Mouse (Mus musculus) forebrain, embryonic 10.5 days (tissue): ENCODE measurements at regions not wholly inside any gene's neighbourhood (a gene's known extent, or its start where the extent isn't known, plus 50 kb on each side); places are given as distances from the start of the nearest gene placed in this dataset.

Source experiments
- DNase-seq: peaks from one replicate; pipeline ENCODE4 v3.0.0-alpha.2; 2017; ENCODE audit warnings: low spot score; ENCODE audit errors: extremely low spot score
- H3K27ac ChIP-seq: fragments of 300-500 bp; sonication (generic); 2 replicates; pipeline ENCODE4 v1.5.1; 2016; ENCODE audit warnings: mild to moderate bottlenecking
- H3K27me3 ChIP-seq: fragments of 300-500 bp; sonication (generic); 2 replicates; pipeline ENCODE4 v1.6.1; 2016; ENCODE audit warnings: mild to moderate bottlenecking; ENCODE audit not compliant: poor library complexity, severe bottlenecking
- H3K36me3 ChIP-seq: fragments of 300-500 bp; sonication (generic); replicated peaks from 2 replicates; pipeline ENCODE4 v1.6.1; 2016; ENCODE audit warnings: mild to moderate bottlenecking, moderate library complexity
- H3K4me1 ChIP-seq: fragments of 300-500 bp; sonication (generic); 2 replicates; pipeline ENCODE4 v1.6.1; 2016
- H3K4me3 ChIP-seq: fragments of 300-500 bp; sonication (generic); 2 replicates; pipeline ENCODE4 v1.5.1; 2016; ENCODE audit warnings: mild to moderate bottlenecking, moderate library complexity
- H3K9me3 ChIP-seq: fragments of 300-500 bp; sonication (generic); 2 replicates; pipeline ENCODE4 v1.6.1; 2016; ENCODE audit warnings: mild to moderate bottlenecking, moderate library complexity
- WGBS: fragments of 180-500 bp; shearing (Covaris S2); methylation state at CpG from one replicate; pipeline ENCODE4 v1.1.7; 2016; 5-methylcytosine and 5-hydroxymethylcytosine counted together

DNA sequence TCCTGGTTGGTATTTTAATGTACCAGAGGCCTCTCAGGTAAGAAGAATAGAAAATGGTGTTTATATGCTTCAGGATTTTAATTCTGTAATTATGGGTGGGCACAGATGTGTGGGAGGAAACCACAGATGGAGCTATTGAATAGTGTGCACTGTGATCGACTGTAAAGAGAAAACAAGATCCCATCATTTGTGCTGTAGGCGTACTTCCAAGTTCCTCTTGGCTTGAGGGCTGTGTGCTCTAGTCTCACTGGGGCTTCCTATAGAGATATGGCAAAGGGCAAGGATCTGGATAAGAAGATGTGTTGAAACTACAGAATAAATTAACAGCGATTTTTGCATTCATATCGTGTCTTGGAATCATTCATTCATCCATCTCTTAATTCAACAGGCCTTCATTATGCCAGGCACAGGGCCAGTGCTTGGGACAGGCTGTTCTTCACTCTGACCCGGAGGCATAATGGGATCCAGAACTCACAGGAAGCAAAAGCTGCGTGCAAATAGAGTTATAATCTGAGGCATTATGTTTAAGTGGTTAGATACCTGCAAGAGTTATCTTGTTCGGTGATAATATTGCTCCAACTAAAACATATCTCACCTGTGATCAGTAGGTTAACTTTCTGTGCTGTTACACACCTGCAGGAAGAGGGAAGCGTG, 336.7 kb downstream of the Hs3st3b1 start:
- H3K9me3 ChIP-seq: no peaks in the 10 kb centered on the region
- H3K4me3 ChIP-seq: no peak overlapping the region
- H3K36me3 ChIP-seq: no peaks in the 10 kb centered on the region
- H3K4me1 ChIP-seq: no peaks in the 10 kb centered on the region
- H3K27me3 ChIP-seq: no peaks in the 10 kb centered on the region
- DNase-seq: no peak
- H3K27ac ChIP-seq: no peak overlapping the region
- 89% methylated on average over 8 of the region's 8 CpGs for WGBS

DNA sequence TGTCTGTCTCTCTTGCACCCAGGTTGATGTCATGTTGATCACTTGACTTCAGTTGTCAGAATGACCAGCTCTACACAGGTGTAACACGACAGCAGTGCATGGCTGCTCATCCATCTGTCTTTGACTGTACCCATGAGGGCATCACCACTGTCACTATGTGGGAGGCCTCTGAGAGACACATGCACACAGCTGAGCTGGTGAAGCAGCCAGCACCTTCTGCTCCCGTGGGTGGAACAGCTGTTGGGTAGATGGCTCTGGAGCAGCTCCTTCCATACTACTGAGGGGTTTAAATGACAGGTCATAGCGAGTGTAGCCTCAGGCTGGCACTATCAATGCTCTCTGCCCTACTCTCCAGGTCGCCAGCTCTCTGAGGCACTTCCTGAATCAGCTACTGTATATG, 301.9 kb downstream of the Hs3st3b1 start:
- Histone ChIP-seq H3K27ac (no peak overlapping the region), H3K36me3 (no peaks in the 10 kb centered on the region), H3K27me3 (no peaks in the 10 kb centered on the region), H3K4me1 (no peaks in the 10 kb centered on the region), H3K4me3 (no peak overlapping the region), H3K9me3 (no peaks in the 10 kb centered on the region)
- DNase-seq: no peak
- WGBS: 88% methylated on average over 4 of the region's 4 CpGs

DNA sequence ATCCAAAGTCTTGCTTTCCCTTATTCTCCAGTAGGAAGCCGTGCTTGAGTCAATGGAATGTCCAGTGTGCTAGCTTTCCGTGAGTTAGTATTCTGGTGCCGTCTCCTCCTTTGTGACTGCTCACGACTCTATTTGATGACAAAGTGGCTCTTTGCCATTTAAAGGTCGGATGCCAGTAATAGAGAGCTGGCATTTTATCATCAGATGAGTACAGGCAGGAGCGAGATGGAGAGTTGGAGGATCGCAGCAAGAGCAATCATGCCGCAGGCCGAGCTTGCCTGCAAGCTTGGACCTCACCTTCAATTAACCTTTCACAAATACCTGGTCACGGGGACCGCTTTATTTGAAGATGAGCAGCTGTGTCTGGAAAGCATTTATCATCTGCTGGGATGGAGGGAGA, 291.8 kb downstream of the Hs3st3b1 start:
- Histone ChIP-seq H3K9me3 (no peaks in the 10 kb centered on the region), H3K36me3 (no peaks in the 10 kb centered on the region), H3K27ac (no peak overlapping the region), H3K4me3 (no peak overlapping the region), H3K27me3 (peaks cover 26% of the 10 kb centered on the region; the same call in 1 of the 2 replicates), H3K4me1 (peaks cover 21% of the 10 kb centered on the region)
- no peak for DNase-seq
- WGBS: 86% methylated on average over 11 of the region's 11 CpGs

DNA sequence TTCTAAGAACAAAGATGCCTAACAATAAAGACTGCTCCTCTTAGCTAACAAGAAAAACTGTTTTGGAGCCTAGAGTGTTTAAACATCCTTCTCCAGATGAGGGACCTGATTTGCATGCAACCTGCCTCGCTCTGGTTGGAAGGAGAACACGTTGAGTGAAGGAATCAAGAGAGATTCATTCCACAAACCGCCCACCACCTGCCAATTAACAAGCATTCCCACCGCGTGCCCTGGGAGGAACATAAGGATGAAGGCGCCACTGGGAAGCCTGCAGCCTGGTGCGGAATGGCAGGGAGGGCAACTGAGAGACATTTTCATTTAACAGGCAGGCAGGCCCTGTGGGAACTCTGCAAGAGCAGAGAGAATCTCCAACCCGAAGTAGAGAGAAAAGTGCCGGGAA, 265.0 kb downstream of the Hs3st3b1 start:
- H3K27me3 ChIP-seq: no peaks in the 10 kb centered on the region
- no peak for DNase-seq
- H3K4me3 ChIP-seq: no peak overlapping the region
- WGBS: 89% methylated on average over 9 of the region's 9 CpGs
- no peaks in the 10 kb centered on the region for H3K36me3 ChIP-seq
- no peaks in the 10 kb centered on the region for H3K4me1 ChIP-seq
- H3K27ac ChIP-seq: no peak overlapping the region
- H3K9me3 ChIP-seq: peaks cover 5% of the 10 kb centered on the region; the same call in 1 of the 2 replicates

DNA sequence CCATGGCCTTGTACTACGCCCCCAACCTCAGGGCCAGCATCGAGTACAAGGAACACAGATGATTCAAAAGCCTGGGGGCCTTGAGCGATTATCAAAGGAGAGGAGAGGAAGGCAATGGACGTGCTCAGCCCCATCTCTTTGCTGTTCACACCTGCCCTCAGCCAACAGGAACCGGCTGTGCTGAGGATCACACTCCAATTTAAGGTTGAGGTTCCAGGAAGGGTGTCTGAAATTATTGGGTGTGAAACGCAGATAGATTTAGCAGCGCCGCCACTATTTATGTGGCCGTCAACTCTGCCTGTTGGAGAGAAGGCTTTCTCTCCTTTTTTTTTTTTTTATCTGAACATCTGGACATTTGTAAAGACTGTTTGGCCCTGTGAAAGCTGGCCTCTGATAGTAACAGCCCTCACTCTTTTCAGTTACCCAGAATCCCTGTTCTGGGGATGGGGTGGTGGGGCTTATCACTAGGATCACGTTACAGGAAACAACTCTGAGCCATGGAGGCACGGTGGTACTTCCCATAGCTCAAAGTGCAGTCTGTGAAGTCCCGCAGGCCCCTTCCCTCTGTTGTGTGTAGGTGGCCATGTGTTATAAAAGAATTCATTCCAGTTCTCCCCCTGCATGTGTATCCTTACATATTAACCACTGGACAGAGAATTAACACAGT, 256.7 kb downstream of the Hs3st3b1 start:
- Histone ChIP-seq H3K27me3 (0 out of 2 replicates have a peak, but pooled peaks cover 4% of the 10 kb centered on the region), H3K36me3 (no peaks in the 10 kb centered on the region), H3K4me3 (no peak overlapping the region), H3K4me1 (peaks cover 7% of the 10 kb centered on the region), H3K27ac (no peak overlapping the region), H3K9me3 (no peaks in the 10 kb centered on the region)
- WGBS: 77% methylated on average over 12 of the region's 12 CpGs
- no peak for DNase-seq

DNA sequence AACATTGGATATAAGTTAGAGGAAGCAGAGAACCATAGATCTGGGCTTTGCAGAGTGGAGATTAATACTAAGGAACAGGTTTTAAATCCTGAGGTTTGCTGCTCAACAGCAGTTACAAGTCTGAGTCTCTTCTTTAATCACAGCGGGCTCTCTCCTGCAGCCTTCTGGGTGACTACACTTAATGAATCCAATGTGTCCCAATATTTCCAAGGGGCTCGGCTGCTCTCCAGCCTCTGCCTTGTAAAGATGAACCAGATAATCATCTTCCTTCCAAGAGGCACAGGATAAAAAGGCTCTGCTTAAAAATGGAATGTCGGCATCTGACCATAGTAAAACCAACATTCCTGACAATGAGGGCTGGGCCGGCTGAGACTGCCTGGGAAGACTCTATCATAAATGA, 251.6 kb downstream of the Hs3st3b1 start:
- H3K27ac ChIP-seq: no peak overlapping the region
- peaks cover 1% of the 10 kb centered on the region for H3K27me3 ChIP-seq
- H3K9me3 ChIP-seq: no peaks in the 10 kb centered on the region
- H3K4me1 ChIP-seq: peaks cover 9% of the 10 kb centered on the region
- no peak overlapping the region for H3K4me3 ChIP-seq
- no peak for DNase-seq
- H3K36me3 ChIP-seq: no peaks in the 10 kb centered on the region
- 49% methylated on average over 4 of the region's 4 CpGs for WGBS

DNA sequence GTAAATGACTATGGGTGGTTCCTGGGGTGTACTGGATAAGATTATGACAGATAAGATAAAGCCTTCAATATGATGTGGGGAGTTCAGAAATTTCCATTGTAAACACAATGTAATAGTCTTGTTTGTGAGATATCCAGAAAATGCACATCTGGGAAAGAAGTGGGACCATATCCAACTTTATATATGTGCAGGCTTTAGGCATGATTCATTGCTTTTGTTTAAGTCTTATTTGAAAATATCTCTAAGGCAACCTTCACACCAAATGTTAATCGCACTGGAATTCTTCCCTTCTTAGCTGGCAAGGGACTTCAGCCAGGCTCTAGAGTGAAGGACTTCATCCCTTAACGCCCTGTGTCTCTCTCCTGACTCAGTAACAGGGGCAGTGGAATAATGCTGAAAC, 250.3 kb downstream of the Hs3st3b1 start:
- Histone ChIP-seq H3K4me1 (peaks cover 8% of the 10 kb centered on the region; the same call in 1 of the 2 replicates), H3K27me3 (peaks cover 15% of the 10 kb centered on the region), H3K27ac (no peak overlapping the region), H3K36me3 (no peaks in the 10 kb centered on the region), H3K4me3 (no peak overlapping the region), H3K9me3 (peaks cover 3% of the 10 kb centered on the region; the same call in 1 of the 2 replicates)
- 83% methylated on average over 2 of the region's 2 CpGs for WGBS
- no peak for DNase-seq

DNA sequence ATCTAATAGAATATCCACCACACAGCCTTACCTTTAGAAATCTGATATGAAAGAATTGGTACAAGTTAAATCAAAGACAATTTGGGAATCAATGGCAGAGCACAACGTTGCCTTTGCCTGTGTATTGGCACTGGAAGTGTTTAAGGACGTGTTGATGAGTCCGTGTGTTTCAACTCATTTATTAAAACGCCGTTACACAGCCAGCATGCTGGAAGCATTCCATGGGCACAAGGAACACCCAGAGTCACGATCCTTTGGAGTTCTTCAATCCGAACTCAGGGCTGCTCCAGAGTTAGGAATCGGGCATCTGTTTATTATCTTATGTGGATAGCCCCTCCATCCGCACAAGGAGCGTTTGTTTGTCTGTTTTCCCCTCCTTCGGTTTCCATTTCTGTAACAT, 244.2 kb downstream of the Hs3st3b1 start:
- peaks cover 26% of the 10 kb centered on the region for H3K4me1 ChIP-seq
- DNase-seq: no peak
- peaks cover 3% of the 10 kb centered on the region; the same call in 1 of the 2 replicates for H3K9me3 ChIP-seq
- 92% methylated on average over 11 of the region's 11 CpGs for whole genome bisulfite sequencing
- peaks cover 15% of the 10 kb centered on the region for H3K27me3 ChIP-seq
- 0 out of 2 replicates have a peak overlapping the region, but pooled peaks have one; percentile 45 for H3K27ac ChIP-seq
- H3K36me3 ChIP-seq: no peaks in the 10 kb centered on the region
- no peak overlapping the region for H3K4me3 ChIP-seq

DNA sequence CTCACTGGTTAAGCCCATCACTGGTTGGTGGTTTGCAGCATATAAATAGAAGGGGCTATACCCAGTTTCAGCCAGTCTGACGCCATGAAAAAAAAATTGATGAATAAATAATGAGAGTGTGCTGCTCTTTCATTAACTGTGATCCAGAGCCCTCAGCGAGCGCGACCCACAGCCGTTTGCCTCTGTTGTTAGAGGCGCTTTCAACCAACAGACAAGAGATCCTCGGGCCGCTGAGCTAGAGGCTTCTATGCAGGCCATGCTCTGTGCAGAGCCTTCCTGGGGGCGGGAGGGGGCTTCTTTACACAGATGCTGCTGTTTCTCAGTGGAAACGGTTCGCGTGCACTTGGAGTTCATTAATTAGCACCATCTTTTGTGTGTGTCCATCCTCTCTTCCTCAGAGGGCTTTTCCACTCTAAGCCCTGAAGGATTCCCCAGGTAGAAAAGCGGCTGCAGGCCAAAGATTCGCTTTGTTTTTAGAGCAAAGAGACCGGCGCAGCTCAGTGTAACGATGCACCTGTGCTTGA, 243.6 kb downstream of the Hs3st3b1 start:
- Histone ChIP-seq H3K4me1 (peaks cover 22% of the 10 kb centered on the region), H3K4me3 (no peak overlapping the region), H3K36me3 (no peaks in the 10 kb centered on the region), H3K27ac (peak overlapping the region; percentile 45; the same call in 1 of the 2 replicates), H3K9me3 (peaks cover 3% of the 10 kb centered on the region; the same call in 1 of the 2 replicates), H3K27me3 (peaks cover 15% of the 10 kb centered on the region)
- WGBS: 65% methylated on average over 17 of the region's 17 CpGs
- no peak for DNase-seq

DNA sequence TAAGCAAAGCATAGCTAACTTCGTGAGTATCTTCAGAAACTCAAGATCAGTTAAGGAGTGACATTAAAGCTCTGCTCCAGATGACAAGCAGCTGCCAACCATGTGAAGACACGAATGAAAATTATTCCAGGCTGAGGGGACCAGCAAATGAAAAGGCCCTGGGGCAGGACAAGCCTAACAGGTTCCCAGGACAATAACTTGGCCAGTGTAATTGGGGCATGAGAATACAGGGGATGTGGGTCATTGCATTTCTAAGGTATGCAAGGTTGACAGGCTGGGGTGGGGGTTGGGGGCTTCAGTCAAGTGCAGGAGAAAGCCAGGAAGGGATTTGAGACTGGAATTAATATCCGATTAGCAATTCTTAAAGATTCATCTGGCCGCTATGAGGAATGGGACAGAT, 242.6 kb downstream of the Hs3st3b1 start:
- Histone ChIP-seq H3K36me3 (no peaks in the 10 kb centered on the region), H3K27ac (no peak overlapping the region), H3K27me3 (peaks cover 15% of the 10 kb centered on the region), H3K4me1 (peaks cover 22% of the 10 kb centered on the region), H3K4me3 (no peak overlapping the region), H3K9me3 (peaks cover 3% of the 10 kb centered on the region; the same call in 1 of the 2 replicates)
- 65% methylated on average over 4 of the region's 4 CpGs for WGBS
- DNase-seq: no peak

DNA sequence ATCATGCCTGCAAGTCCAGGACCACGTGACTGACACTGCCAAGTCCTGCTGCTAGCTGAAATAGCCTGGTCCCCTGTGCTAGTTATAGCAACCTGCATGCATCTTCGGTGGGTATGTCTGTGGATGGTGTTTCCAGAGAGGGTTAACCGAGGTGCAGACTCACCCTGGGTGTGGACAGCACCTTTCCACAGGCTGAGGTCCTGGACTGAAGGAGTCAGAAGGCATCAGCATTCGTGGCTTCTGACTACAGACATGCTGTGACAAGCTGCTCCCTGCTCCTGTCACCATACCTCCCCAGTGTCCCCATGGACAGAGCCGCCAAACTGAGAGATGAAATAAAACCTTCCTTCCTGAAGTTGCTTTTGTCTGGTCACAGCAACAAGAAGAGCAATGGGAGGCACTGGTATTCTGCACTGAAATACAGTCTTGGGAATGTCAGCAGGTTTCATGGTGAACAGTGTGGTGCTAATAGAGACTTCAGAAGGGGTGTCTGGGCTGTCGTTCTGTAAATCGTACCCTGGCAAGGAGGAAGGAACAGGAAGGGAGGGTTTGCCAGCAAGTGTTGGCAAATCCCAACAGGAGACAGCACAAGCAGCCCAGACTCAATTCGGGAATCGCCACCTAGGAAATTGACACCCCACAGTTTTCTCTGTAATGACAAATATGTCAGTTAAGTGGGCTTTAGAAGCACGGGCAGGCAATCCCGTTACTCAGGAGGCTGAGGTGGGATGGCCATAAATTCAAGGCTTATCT, 237.7 kb downstream of the Hs3st3b1 start:
- Histone ChIP-seq H3K4me1 (peaks cover 7% of the 10 kb centered on the region), H3K4me3 (no peak overlapping the region), H3K9me3 (no peaks in the 10 kb centered on the region), H3K27me3 (peaks cover 6% of the 10 kb centered on the region), H3K36me3 (no peaks in the 10 kb centered on the region), H3K27ac (no peak overlapping the region)
- no peak for DNase-seq
- WGBS: 81% methylated on average over 11 of the region's 11 CpGs

DNA sequence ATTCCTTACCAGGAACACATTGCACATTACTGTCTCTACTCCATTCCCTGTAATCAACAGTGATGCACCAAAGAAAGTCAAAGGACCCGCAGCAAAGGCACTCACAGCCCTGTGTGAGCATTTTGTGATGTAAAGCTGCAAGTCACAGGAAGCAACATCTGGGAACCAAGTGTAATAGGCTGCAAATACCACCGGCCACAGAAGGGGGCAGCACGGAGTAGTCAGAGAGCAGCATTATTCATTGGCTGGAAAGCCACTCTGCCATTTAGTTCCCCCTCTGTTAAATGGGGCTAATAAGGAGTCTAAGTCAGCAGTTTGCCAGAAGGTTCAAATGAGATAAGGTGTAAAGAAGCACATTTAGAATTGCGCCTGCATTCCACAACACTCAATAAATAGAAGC, 231.0 kb downstream of the Hs3st3b1 start:
- Histone ChIP-seq H3K27me3 (peaks cover 36% of the 10 kb centered on the region), H3K4me1 (peaks cover 4% of the 10 kb centered on the region; the same call in 1 of the 2 replicates), H3K9me3 (no peaks in the 10 kb centered on the region), H3K27ac (no peak overlapping the region), H3K36me3 (no peaks in the 10 kb centered on the region), H3K4me3 (no peak overlapping the region)
- DNase-seq: no peak
- WGBS: 46% methylated on average over 4 of the region's 4 CpGs
